Mouse (Mus musculus): ENCODE data around the gene Pnpla3.

GRCm38 (mm10) chr15:84231721-84232561 lies 64.3 kb downstream of the Pnpla3 start, which contains the start of gene Parvb:
- TF ChIP-seq CTCF (IDR thresholded peaks at IDR 0.05) = peak; percentile 22; the same call in 1 of the 2 replicates
- peak; percentile 60; the same call in 1 of the 2 replicates for TF ChIP-seq EP300 (IDR thresholded peaks at IDR 0.05; ENCODE audit: insufficient read depth, low read depth, low read length)
- TF ChIP-seq POLR2A (IDR thresholded peaks at IDR 0.05; ENCODE audit: insufficient read depth, low read depth, low read length) = no peak; the same call in 1 of the 2 replicates
